Mouse (Mus musculus): Measurements from ENCODE around the gene Hist1h2af.
"Not testable (repeated sequence)": the region's sequence is repeated elsewhere in the genome, so short reads cannot be mapped to it uniquely, and the experiment has no call there.

Hist1h2af gene

DNA sequence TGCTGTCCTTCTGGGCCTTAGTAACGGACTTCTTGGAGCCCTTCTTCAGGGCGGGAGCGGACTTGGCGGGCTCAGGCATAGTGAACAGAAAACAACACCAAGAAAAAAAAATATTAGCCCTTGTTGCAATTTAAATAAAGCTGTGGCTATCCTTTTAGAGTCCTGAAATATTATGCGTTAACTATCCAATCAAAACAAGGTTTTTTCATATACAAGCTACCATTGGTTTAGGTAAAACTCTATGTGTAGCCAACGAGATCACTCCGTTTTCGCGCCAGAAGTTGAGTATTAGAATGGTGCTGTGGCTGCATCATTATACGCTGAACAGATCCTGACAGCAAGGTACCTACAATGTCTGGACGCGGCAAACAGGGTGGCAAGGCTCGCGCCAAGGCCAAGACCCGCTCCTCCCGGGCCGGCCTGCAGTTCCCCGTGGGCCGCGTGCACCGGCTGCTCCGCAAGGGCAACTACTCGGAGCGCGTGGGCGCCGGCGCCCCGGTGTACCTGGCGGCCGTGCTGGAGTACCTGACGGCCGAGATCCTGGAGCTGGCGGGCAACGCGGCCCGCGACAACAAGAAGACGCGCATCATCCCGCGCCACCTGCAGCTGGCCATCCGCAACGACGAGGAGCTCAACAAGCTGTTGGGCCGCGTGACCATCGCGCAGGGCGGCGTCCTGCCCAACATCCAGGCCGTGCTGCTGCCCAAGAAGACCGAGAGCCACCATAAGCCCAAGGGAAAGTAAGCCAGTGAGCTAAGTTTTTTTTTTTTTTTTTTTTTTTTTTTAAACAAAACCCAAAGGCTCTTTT is at the start of gene Hist1h2af:
Gene Hist1h2af, plus strand, starts transcription at position 347 of the 808 bp plus-strand sequence.
- not testable (repeated sequence) for DNase-seq (ENCODE audit: extremely low spot score, low read depth, low spot score)

DNA sequence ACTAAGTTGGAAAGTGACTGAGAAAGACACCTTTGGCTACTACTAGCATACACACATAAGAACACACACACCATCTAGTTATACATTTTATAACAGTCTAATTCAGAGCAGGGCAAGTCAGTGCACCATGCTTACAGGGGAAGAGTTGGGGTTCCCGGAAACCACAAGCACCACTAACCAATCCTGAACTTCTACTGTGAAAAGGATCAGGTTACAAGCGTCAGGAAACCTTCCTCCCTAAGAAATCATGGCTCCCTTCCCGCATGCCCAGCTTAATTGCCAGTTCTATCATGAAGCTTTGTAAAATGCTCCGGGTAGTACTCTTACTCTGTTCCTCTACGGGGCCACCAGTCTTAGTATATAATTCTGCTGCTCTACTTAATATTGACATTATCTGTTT is 48.4 kb upstream of the Hist1h2af start:
- DNase-seq (ENCODE audit: extremely low spot score, low read depth, low spot score): no peak

DNA sequence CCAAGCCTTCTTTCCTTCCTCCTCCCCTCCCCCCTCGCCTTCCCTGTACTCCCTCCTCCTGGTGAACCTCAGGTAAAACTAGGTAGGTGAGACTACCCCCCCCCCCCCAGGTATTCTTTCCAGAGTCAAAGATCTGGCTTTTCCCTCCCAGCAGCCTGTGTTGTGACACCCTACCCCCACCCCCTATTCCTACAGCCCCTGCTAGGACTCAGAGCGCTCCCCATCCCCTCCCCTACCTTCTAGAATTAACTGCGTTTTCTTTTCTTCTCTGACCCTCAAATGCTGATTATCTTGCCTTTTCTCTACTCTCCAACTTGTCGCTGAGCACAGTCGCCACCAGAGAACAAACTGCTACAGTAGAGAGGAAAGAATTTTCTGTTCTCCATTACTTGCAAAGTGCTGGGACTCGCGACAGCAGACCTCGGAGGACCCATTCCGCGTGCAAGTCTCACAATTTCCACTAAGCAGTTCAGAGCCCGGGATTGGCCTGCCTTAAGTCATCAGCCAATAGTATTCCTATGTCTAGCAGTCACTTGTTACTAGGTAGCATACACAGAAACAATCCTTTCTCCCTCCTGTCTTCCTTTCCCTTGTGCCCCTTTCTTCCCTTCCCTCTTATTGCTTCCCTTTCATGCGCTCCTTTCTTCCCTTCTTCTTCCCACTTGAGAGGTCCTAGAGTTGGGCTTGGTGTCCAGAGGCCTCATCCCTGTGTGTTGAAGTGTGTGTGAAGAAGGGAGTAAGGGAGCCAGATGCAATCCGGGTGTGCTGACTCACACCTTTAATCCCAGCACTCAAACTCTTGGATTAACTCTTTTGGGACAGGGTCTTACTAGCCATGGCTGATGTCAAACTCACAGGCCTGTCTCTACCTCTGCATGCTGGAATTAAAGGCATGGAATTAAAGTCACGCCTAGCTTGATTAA is 45.0 kb upstream of the Hist1h2af start, which contains the start of gene Btn2a2:
Gene Btn2a2, minus strand, starts transcription at position 458 of the 923 bp plus-strand sequence.
- peak; percentile 81 for DNase-seq (ENCODE audit: extremely low spot score, low read depth, low spot score)

DNA sequence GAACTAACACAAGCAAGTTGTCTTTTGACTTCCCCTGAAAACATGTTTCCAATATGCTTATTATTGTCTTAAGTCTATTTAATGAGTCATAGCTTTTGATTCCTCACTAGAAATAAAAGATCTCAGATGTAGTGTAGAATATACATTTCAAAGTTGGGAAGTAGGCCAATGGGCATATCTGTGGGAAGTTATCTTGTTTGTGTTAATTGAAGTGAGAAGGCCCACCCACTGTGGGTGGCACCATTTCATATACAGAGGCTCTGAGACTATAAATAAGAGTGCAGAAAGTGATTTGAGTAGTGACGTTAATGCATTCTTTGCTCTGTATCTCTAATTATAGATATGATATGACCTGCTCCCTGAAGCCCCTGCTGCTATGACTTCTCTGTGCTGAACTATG is 42.8 kb upstream of the Hist1h2af start:
- no peak for DNase-seq (ENCODE audit: extremely low spot score, low read depth, low spot score)

DNA sequence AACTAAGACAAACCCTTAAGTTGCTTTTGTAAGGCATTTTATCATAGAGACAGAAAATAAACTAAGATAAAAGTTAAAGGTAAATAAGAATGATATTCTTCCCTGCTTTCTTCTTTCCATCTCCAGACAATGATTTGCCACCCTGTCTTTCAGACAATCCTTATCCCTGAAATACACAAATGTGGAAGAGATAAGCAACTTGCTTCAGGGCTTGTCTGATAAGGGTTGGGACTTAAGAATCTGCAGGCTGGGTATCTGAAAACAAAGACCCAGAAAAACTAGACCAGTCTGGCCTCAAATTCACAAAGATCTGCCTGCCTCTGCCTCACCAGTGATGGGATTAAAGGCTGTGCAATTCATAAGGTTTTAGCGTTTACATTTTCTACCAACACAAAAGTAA is 42.4 kb upstream of the Hist1h2af start:
- DNase-seq (ENCODE audit: extremely low spot score, low read depth, low spot score): no peak

DNA sequence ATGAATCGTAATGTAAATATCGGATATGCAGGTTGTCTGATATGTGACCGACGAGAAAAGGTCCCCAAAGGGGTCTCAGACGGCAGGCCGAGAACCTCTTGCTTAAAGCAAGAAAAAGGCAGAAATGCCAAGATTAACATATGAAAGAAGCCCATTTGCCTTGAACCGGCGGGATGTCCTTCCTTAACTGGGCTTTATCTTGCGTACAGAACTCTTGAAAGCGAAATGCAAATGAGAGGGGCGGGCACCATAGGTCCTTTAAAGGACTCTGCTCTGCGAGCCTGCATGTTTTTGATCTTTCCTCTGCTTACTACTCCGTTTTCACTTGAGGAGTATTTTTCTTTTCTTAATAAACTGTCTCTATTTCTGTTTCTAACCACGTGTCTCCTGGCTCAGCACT is 41.7 kb upstream of the Hist1h2af start:
- no peak for DNase-seq (ENCODE audit: extremely low spot score, low read depth, low spot score)

DNA sequence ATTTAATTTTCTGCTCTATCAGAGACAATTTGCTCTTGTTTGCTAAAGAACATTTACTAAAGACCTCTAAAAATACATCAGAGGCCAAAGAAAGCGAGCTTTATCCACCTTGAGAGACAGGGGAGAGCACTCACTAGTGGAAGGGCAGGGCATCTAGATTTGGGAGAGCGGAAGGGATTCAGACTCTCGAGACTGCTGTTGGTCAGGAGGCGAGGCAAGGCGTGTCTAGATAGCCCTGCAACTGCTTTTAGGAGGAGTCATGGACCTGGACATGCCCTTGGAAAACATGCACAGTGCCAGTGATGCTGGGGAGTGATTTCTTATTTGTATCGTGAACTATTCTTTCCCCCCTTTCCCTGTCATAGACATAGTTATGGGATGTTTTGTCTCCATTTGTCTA is 38.2 kb upstream of the Hist1h2af start:
- DNase-seq (ENCODE audit: extremely low spot score, low read depth, low spot score): no peak

DNA sequence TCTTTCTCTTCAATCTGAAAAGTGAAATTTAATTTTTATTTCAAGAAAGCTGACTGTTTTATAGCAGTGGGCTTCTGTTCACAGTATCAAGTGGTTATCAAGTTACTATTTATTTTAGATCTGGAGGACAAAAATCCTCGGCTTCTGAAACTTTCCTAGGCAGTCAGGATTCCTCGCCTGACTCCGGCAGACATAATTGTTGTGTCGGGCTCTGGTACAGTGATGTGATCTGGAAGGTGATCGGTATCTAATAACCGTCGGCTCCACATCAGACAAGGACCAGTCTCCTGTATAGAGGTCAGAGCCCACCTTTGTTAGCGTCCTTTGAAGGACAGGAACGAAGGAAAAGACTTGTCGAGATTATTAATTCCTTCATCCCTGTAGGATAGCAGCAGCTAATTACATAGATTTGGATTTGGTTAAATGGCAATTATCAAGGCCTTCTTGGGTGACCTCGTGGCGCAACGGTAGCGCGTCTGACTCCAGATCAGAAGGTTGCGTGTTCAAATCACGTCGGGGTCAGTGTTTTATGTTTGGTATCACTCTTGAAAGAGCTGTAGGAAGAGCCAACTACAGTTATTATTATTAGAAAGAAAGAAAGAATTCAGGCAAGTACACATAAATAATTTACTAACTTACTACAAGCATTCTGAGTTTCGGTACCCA is 35.9 kb upstream of the Hist1h2af start:
- peak; percentile 86 for DNase-seq (ENCODE audit: extremely low spot score, low read depth, low spot score)

DNA sequence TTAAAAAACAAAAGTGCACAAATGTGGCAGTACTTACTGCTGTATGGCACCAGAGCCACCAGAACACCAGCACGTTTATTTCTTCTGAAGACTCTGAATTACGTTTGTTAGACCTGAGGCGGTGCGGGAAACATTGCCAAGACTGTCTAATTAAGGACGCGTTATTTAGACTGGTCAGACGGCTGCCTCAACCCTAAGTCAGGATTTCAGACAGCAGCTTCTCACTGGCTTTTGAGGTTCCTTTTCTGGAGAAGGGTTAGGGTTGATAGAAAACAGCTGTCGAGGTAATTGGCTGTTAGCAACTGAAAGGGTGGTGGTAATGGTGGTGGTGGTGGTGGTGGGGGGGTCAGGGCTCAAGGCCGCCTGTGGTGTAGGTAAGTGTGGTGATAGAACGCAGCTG is 35.1 kb upstream of the Hist1h2af start:
- no peak for DNase-seq (ENCODE audit: extremely low spot score, low read depth, low spot score)

DNA sequence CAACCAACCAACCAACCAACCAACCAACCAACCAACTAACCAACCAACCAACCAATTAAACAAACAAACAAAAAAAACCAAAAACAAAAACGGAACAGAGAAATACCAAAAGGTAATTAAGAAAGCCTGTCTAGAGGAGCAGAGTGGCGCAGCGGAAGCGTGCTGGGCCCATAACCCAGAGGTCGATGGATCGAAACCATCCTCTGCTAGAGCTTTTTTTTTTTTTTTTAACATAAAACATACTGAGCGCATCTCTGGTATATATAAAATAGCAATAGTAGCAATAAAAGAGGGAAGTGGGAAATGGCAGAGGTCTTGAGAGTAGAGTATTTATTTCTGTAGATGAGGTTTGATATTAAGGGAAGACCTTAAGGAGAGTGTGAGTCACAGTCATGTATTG is 33.8 kb upstream of the Hist1h2af start:
- no peak for DNase-seq (ENCODE audit: extremely low spot score, low read depth, low spot score)

DNA sequence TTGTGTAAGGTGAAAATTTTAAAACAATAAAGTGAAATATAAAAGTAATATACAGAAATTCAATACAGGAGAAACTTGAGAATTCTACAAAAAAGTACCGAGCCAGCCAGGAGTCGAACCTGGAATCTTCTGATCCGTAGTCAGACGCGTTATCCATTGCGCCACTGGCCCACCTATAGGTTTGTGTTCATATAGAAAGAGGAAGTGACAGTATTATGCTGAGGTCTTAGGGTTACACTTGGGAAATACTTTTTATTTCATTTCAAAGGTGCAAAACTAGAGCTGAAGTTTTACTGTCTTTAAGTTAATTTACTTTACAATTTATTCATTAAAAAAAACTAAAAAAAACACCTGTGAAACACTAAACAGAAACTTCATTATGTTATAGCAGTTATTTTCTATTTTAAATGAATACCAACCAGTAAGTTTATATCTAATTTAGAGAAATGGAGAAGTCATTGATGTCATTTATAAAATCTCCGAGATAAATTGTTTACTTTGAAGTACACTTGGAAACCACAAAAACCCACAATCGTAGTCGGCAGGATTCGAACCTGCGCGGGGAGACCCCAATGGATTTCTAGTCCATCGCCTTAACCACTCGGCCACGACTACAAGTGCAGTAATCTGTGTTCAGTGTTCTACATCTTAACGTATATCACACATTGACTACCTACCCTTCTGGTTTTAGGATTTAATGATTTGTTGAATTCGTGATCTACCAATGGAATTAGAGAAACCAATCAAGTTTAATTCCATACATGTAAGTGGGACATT is 33.1 kb upstream of the Hist1h2af start:
- DNase-seq (ENCODE audit: extremely low spot score, low read depth, low spot score): peak; percentile 89

DNA sequence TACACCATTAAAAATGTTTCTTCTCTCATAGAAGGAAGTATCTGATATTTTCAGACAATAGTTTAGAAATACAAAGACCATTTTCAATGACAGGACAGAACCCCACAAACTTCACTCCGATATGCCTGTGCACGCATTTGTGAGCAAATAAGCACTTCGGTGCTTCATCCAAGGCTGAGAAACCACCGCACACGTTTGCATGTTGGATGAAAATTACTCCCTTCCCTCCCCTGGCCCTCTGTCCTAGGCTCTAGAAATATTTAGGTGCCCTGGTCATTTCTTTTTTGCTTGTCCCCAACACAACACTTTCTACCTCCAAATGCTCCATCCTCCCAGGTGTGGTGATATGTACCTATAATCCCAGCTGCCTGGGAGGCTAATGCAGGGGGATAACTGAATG is 32.2 kb upstream of the Hist1h2af start:
- no peak for DNase-seq (ENCODE audit: extremely low spot score, low read depth, low spot score)

DNA sequence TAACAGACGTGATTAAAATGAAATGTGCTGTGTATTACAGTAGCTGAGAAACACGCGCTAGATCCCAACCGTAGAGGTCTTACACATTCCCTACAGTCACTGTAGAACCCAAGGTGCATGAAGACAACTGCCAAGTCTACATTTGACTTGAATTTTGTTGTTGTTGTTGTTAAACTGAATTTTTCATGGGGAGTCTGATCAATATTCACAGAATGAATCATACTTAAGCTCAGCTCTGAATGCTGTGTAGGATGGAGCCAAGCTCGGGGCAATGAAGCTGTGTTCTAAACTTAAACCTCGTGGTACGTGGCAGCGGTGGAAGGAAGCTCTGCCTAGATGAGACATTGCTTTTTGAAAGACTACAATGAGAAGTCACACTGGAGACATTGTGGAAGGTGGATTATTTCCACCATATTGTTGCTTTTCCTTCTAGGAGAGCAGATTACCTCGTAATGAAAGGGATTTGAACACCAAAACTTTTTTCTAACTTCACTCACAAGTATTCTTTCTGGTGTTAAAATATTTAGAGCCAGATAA is 31.6 kb upstream of the Hist1h2af start:
- DNase-seq (ENCODE audit: extremely low spot score, low read depth, low spot score): no peak

DNA sequence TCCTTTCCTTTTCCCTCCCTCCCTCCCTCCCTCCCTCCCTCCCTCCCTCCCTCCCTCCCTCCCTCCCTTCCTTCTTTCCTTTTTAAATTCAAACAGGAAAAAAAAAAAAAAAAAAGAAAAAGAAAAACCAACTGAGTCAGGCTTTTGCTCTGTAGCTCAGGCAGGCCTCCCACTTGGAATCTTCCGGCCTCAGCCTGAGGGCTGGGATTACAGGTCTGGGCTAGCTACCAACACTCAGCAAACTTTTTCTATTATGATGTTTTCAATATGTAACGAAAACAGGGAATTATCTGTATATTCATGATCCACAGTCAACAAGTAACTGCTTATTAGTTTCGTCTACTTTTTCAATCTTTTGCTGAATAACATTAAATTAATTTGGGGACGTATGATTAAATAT is 30.8 kb upstream of the Hist1h2af start:
- no peak for DNase-seq (ENCODE audit: extremely low spot score, low read depth, low spot score)

DNA sequence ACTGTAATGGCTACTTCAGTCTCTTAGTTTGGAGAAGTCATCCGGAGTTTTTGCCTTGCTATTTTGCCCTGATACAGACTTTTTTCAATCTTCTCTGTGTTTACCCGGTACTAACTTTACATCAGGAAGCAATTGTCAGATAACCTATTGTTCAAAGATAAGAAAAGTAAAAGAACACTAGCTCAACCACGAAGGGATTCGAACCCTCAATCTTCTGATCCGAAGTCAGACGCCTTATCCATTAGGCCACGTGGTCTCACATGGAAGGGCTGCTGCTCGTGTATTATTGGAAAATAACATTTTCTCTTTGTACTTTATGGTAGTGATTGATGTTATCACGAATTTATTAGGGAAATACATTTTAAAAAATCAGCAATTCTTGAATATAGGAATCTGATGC is 29.9 kb upstream of the Hist1h2af start:
- DNase-seq (ENCODE audit: extremely low spot score, low read depth, low spot score): no peak

DNA sequence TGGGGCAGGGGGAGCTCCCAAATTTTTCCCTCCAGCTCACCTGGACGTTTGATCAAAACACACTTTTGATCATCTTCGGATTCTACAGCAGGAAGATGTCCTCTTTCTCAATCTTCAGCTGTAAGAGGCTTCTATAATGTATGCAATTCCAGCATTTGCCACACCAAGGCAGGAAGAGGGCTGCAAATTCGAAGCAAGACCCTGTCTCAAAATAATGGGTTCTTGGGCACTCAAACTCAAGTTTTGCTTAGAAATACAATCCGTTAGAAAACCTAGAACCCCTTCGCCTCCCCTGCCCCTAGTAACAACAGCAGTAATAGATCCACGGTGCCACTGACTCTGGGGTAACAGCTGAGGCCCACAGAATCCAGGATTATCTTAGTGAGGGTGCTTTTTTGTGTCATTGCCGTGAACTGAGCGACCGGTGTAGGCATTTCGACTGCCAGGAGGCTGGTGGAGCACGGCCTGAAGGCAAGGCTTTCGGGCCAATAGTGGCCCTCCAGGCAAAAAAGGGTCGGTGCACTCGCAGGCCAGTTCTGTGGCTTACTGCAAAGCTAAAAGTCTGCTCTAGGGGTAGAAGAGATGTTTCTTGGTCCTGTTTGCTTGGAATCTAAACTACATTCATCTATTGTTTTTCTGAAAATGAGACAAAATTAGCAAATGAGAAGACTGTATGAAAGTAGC is 27.9 kb upstream of the Hist1h2af start:
- no peak for DNase-seq (ENCODE audit: extremely low spot score, low read depth, low spot score)

DNA sequence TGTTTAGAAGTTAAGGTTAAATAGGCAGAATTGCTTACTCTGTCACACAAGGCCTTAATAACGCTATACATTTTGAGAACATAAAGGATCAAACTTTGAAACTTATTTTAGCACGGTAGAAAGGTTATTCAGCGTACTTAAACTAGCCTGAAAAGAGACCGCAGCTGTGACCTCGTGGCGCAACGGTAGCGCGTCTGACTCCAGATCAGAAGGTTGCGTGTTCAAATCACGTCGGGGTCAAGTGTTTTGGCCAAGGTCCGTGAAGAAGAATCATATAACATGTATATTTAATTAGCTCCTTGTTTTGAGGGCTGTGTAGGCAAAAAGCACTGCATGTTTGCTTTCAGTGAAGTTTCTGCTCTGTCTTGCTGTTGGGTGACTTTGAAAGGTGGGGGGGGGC is 27.4 kb upstream of the Hist1h2af start:
- DNase-seq (ENCODE audit: extremely low spot score, low read depth, low spot score): peak; percentile 87

DNA sequence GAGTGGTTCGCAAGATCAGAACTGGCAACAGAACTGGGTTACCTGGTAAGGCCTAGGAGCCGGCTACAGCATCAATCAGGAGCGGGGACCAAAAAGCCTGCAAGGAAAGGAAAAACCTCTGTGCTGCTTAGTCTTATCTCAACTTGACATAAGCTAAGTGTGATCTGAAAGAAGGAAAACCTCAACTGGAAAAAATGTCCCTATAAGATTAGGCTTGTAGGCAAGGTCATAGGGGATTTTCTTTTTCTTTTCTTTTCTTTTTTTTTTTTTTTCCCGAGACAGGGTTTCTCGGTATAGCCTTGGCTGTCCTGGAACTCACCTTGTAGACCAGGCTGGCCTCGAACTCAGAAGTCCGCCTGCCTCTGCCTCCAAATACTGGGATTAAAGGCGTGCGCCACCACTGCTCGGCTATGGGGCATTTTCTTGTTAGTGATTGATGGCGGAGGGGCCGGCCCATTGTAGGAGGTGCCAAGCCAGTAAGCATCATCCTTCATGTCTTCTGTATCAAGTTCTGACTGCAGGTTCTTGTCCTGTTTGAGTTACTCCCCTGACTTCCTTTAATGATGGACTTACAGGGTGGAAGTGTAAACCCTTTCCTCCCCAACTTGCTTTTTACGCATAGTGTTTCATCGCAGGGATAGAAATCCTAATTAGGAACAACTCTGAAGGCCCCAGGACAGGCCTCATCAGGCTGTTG is 26.7 kb upstream of the Hist1h2af start:
- DNase-seq (ENCODE audit: extremely low spot score, low read depth, low spot score): no peak

DNA sequence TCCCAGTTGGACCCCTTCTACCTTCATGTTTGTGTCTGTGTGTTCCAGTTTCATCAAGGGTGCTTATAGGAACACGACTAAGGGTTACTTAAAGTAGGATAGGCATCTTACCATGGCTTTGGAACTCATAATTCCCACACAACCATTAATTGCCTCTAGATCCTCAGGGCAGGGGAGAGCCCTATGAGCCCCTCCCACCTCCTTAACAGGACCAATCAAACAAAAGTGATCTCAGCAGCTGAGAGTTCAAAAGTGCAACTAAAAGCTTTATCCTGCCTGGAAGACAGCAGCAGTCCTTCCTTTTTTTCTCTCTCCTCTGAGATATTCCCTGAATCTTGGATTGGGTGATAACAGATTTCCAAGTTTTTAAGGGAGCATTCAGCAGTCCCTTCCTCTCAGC is 23.6 kb upstream of the Hist1h2af start:
- DNase-seq (ENCODE audit: extremely low spot score, low read depth, low spot score): no peak
